Mouse (Mus musculus) embryo, embryonic 10 days (tissue): ENCODE measurements around the gene Col24a1.

Experiments
- DNase-seq: peaks from one replicate; pipeline ENCODE4 v3.0.0-alpha.2; 2015; ENCODE audit warnings: low spot score

Gene Col24a1

GRCm38 (mm10) chr3:145292337-145293134 is at the start of gene Col24a1:
Col24a1 (plus strand) TSS chr3:145292472.
- DNase-seq: peak; percentile 76

GRCm38 (mm10) chr3:145248040-145248439 is 44.2 kb upstream of the Col24a1 start:
- DNase-seq: no peak

GRCm38 (mm10) chr3:145253066-145253465 is 39.2 kb upstream of the Col24a1 start:
- no peak for DNase-seq

- no peak for DNase-seq
Measured at GRCm38 (mm10) chr3:145254764-145255396, 37.4 kb upstream of the Col24a1 start.

- no peak for DNase-seq
Measured at GRCm38 (mm10) chr3:145256647-145257046, 35.6 kb upstream of the Col24a1 start.

- no peak for DNase-seq
Measured at GRCm38 (mm10) chr3:145259678-145260077, 32.6 kb upstream of the Col24a1 start.

- no peak for DNase-seq
Measured at GRCm38 (mm10) chr3:145263131-145263530, 29.1 kb upstream of the Col24a1 start.

- no peak for DNase-seq
Measured at GRCm38 (mm10) chr3:145268066-145268465, 24.2 kb upstream of the Col24a1 start.

GRCm38 (mm10) chr3:145274191-145274590 is 18.1 kb upstream of the Col24a1 start:
- DNase-seq: no peak

GRCm38 (mm10) chr3:145293207-145293606 is 935 bp downstream of the Col24a1 start:
- DNase-seq: peak; percentile 39

- DNase-seq: no peak
Measured at GRCm38 (mm10) chr3:145293623-145294307, 1.5 kb downstream of the Col24a1 start.

GRCm38 (mm10) chr3:145299980-145300591 is 7.8 kb downstream of the Col24a1 start:
- DNase-seq: no peak

- no peak for DNase-seq
Measured at GRCm38 (mm10) chr3:145305311-145305710, 13.0 kb downstream of the Col24a1 start.

GRCm38 (mm10) chr3:145307209-145307608 is 14.9 kb downstream of the Col24a1 start:
- no peak for DNase-seq

GRCm38 (mm10) chr3:145320587-145321274 is 28.5 kb downstream of the Col24a1 start:
- no peak for DNase-seq

GRCm38 (mm10) chr3:145325402-145325801 is 33.1 kb downstream of the Col24a1 start:
- no peak for DNase-seq

- DNase-seq: no peak
Measured at GRCm38 (mm10) chr3:145331642-145332041, 39.4 kb downstream of the Col24a1 start.

- peak; percentile 16 for DNase-seq
Measured at GRCm38 (mm10) chr3:145334046-145334445, 41.8 kb downstream of the Col24a1 start.

GRCm38 (mm10) chr3:145337161-145337560 is 44.9 kb downstream of the Col24a1 start:
- DNase-seq: no peak

GRCm38 (mm10) chr3:145339851-145340499 is 47.7 kb downstream of the Col24a1 start:
- no peak for DNase-seq

- DNase-seq: no peak
Measured at GRCm38 (mm10) chr3:145348690-145349089, 56.4 kb downstream of the Col24a1 start.
